Mouse (Mus musculus) lung, postnatal 0 days (tissue): ENCODE measurements at regions not wholly inside any gene's neighbourhood (a gene's known extent, or its start where the extent isn't known, plus 50 kb on each side); places are given as distances from the start of the nearest gene placed in this dataset.

Experiments used
- CTCF ChIP-seq: IDR thresholded peaks from 2 replicates; pipeline ENCODE4 v1.5.1; 2016; ENCODE audit warnings: antibody characterized with exemption, mild to moderate bottlenecking
- EP300 ChIP-seq: IDR thresholded peaks from 2 replicates; pipeline ENCODE4 v1.6.1; 2016; ENCODE audit warnings: antibody characterized with exemption, mild to moderate bottlenecking, control low read depth

GRCm38 (mm10) chr2:93112320-93112719 lies 66.4 kb upstream of the Prdm11 start:
- TF ChIP-seq EP300 (no peak), CTCF (no peak)
